Mouse (Mus musculus): Measurements from ENCODE around the gene Sh3kbp1.
A peak's percentile ranks its signal among the peaks of the same experiment; 100 is the strongest.

Sh3kbp1 gene

GRCm38 (mm10) chrX:159735513-159736099 is 108.5 kb downstream of the Sh3kbp1 start:
- peak in 1 of 2 experiments; percentile 13 for DNase-seq (ENCODE audit: low spot score in 2 of 2)

GRCm38 (mm10) chrX:159737344-159737743 is 110.3 kb downstream of the Sh3kbp1 start:
- DNase-seq (ENCODE audit: low spot score in 2 of 2), result no peak

GRCm38 (mm10) chrX:159744035-159744434 is 117.0 kb downstream of the Sh3kbp1 start:
- peak in 1 of 2 experiments; percentile 20 for DNase-seq (ENCODE audit: low spot score in 2 of 2)

GRCm38 (mm10) chrX:159744620-159745019 is 117.5 kb downstream of the Sh3kbp1 start:
- no peak for DNase-seq (ENCODE audit: low spot score in 2 of 2)

- DNase-seq (ENCODE audit: low spot score in 2 of 2), result peak; percentile 4 to 23
These were observed 124.8 kb downstream of the Sh3kbp1 start for GRCm38 (mm10) chrX:159751834-159752233.

GRCm38 (mm10) chrX:159756261-159756660 is 129.2 kb downstream of the Sh3kbp1 start:
- DNase-seq (ENCODE audit: low spot score in 2 of 2), result no peak

- DNase-seq (ENCODE audit: low spot score in 2 of 2), result no peak
These were observed 130.1 kb downstream of the Sh3kbp1 start for GRCm38 (mm10) chrX:159756901-159757821.

GRCm38 (mm10) chrX:159757854-159758540 is 130.9 kb downstream of the Sh3kbp1 start:
- no peak for DNase-seq (ENCODE audit: low spot score in 2 of 2)

- DNase-seq (ENCODE audit: low spot score in 2 of 2), result no peak
These were observed 136.7 kb downstream of the Sh3kbp1 start for GRCm38 (mm10) chrX:159763801-159764200.

GRCm38 (mm10) chrX:159765850-159766249 is 138.8 kb downstream of the Sh3kbp1 start:
- no peak for DNase-seq (ENCODE audit: low spot score in 2 of 2)

GRCm38 (mm10) chrX:159769005-159769404 is 141.9 kb downstream of the Sh3kbp1 start:
- no peak for DNase-seq (ENCODE audit: low spot score in 2 of 2)

- no peak for DNase-seq (ENCODE audit: low spot score in 2 of 2)
These were observed 142.7 kb downstream of the Sh3kbp1 start for GRCm38 (mm10) chrX:159769773-159770172.

GRCm38 (mm10) chrX:159772137-159772536 is 145.1 kb downstream of the Sh3kbp1 start:
- no peak for DNase-seq (ENCODE audit: low spot score in 2 of 2)

GRCm38 (mm10) chrX:159775042-159775441 is 148.0 kb downstream of the Sh3kbp1 start:
- DNase-seq (ENCODE audit: low spot score in 2 of 2), result no peak

GRCm38 (mm10) chrX:159778787-159779186 is 151.7 kb downstream of the Sh3kbp1 start:
- no peak for DNase-seq (ENCODE audit: low spot score in 2 of 2)

GRCm38 (mm10) chrX:159790516-159790915 is 163.4 kb downstream of the Sh3kbp1 start:
- DNase-seq (ENCODE audit: low spot score in 2 of 2), result no peak

GRCm38 (mm10) chrX:159795603-159796002 is 168.5 kb downstream of the Sh3kbp1 start:
- no peak for DNase-seq (ENCODE audit: low spot score in 2 of 2)

- DNase-seq (ENCODE audit: low spot score in 2 of 2), result no peak
These were observed 177.3 kb downstream of the Sh3kbp1 start for GRCm38 (mm10) chrX:159804371-159804770.

- no peak for DNase-seq (ENCODE audit: low spot score in 2 of 2)
These were observed 182.4 kb downstream of the Sh3kbp1 start for GRCm38 (mm10) chrX:159809510-159809909.

GRCm38 (mm10) chrX:159810469-159810868 is 183.4 kb downstream of the Sh3kbp1 start:
- no peak for DNase-seq (ENCODE audit: low spot score in 2 of 2)

GRCm38 (mm10) chrX:159817508-159817907 is 190.4 kb downstream of the Sh3kbp1 start:
- DNase-seq (ENCODE audit: low spot score in 2 of 2), result no peak

GRCm38 (mm10) chrX:159828135-159828534 is 201.1 kb downstream of the Sh3kbp1 start:
- no peak for DNase-seq (ENCODE audit: low spot score in 2 of 2)
